Mouse (Mus musculus): ENCODE data around the gene Psmd8. TPM values are rescaled to one million over a fixed set of nuclear protein-coding genes. Genes with fewer than 3 reads are reported as not detected.
A peak's percentile ranks its signal among the peaks of the same experiment; 100 is the strongest.
"Not testable (repeated sequence)": the region's sequence is repeated elsewhere in the genome, so short reads cannot be mapped to it uniquely, and the experiment has no call there.

Psmd8 gene
- polyA plus RNA-seq, 1 experiment from 2014 or later, result 112 TPM

GRCm38 (mm10) chr7:29154018-29154720, 26.3 kb downstream of the Psmd8 start:
- no peaks in the 10 kb centered on the region for H3K9me3 ChIP-seq (replicated peaks)
- no peak overlapping the region for H3K4me2 ChIP-seq
- H3K4me3 ChIP-seq (replicated peaks), result no peak overlapping the region
- WGBS (ENCODE audit: insufficient replicate concordance), result 84% methylated on average over 14 of the region's 14 CpGs
- no peak overlapping the region for H3K9ac ChIP-seq
- H3K36me3 ChIP-seq (replicated peaks), result peaks cover 6% of the 10 kb centered on the region
- H3K27ac ChIP-seq (replicated peaks), result no peak overlapping the region
- peaks cover 18% of the 10 kb centered on the region for H3K4me1 ChIP-seq (replicated peaks)
- ATAC-seq (ENCODE audit: insufficient read depth), result no peak
- peaks cover 26% of the 10 kb centered on the region for H3K27me3 ChIP-seq

- Histone ChIP-seq H3K27ac (replicated peaks) (no peak overlapping the region), H3K4me1 (replicated peaks) (peaks cover 16% of the 10 kb centered on the region), H3K36me3 (replicated peaks) (peaks cover 6% of the 10 kb centered on the region), H3K4me2 (no peak overlapping the region), H3K9me3 (replicated peaks) (no peaks in the 10 kb centered on the region), H3K9ac (no peak overlapping the region), H3K27me3 (peaks cover under 1% of the 10 kb centered on the region; the same call in 1 of the 2 replicates), H3K4me3 (replicated peaks) (no peak overlapping the region)
- 60% methylated on average over 10 of the region's 10 CpGs for WGBS (ENCODE audit: insufficient replicate concordance)
- no peak for ATAC-seq (ENCODE audit: insufficient read depth)
Observed at GRCm38 (mm10) chr7:29151486-29151885, 29.0 kb downstream of the Psmd8 start.

GRCm38 (mm10) chr7:29148771-29149170, 31.7 kb downstream of the Psmd8 start:
- Histone ChIP-seq H3K4me3 (replicated peaks) (no peak overlapping the region), H3K4me2 (no peak overlapping the region), H3K36me3 (replicated peaks) (no peaks in the 10 kb centered on the region), H3K9me3 (replicated peaks) (no peaks in the 10 kb centered on the region), H3K27me3 (no peaks in the 10 kb centered on the region), H3K4me1 (replicated peaks) (no peaks in the 10 kb centered on the region; the same call in 1 of the 2 replicates), H3K27ac (replicated peaks) (no peak overlapping the region), H3K9ac (no peak overlapping the region)
- 64% methylated on average over 15 of the region's 15 CpGs for WGBS (ENCODE audit: insufficient replicate concordance)
- no peak for ATAC-seq (ENCODE audit: insufficient read depth)

- WGBS (ENCODE audit: insufficient replicate concordance), result 52% methylated on average over 7 of the region's 7 CpGs
- H3K36me3 ChIP-seq (replicated peaks), result no peaks in the 10 kb centered on the region
- no peak for ATAC-seq (ENCODE audit: insufficient read depth)
Observed at GRCm38 (mm10) chr7:29146625-29147367, 33.7 kb downstream of the Psmd8 start.

GRCm38 (mm10) chr7:29144006-29144405, 36.5 kb downstream of the Psmd8 start:
- Histone ChIP-seq H3K4me3 (replicated peaks) (no peak overlapping the region), H3K36me3 (replicated peaks) (no peaks in the 10 kb centered on the region), H3K27me3 (no peaks in the 10 kb centered on the region), H3K4me2 (no peak overlapping the region), H3K9ac (no peak overlapping the region), H3K9me3 (replicated peaks) (no peaks in the 10 kb centered on the region), H3K27ac (replicated peaks) (no peak overlapping the region), H3K4me1 (replicated peaks) (no peaks in the 10 kb centered on the region; the same call in 1 of the 2 replicates)
- 50% methylated on average over 4 of the region's 4 CpGs for WGBS (ENCODE audit: insufficient replicate concordance)
- no peak for ATAC-seq (ENCODE audit: insufficient read depth)

More at GRCm38 (mm10) chr7:29146625-29147367, 33.7 kb downstream of the Psmd8 start:
- H3K4me1 ChIP-seq (replicated peaks), result no peaks in the 10 kb centered on the region; the same call in 1 of the 2 replicates
- H3K27me3 ChIP-seq, result no peaks in the 10 kb centered on the region
- no peaks in the 10 kb centered on the region for H3K9me3 ChIP-seq (replicated peaks)
- no peak overlapping the region for H3K27ac ChIP-seq (replicated peaks)
- no peak overlapping the region for H3K4me2 ChIP-seq
- no peak overlapping the region for H3K9ac ChIP-seq
- no peak overlapping the region for H3K4me3 ChIP-seq (replicated peaks)

GRCm38 (mm10) chr7:29141416-29141815, 39.1 kb downstream of the Psmd8 start:
- WGBS (ENCODE audit: insufficient replicate concordance), result 55% methylated on average over 8 of the region's 8 CpGs
- ATAC-seq (ENCODE audit: insufficient read depth), result no peak

GRCm38 (mm10) chr7:29139237-29139636, 41.3 kb downstream of the Psmd8 start:
- H3K9me3 ChIP-seq (replicated peaks); H3K4me2 ChIP-seq; H3K4me1 ChIP-seq (replicated peaks); H3K36me3 ChIP-seq (replicated peaks); ATAC-seq (ENCODE audit: insufficient read depth); H3K9ac ChIP-seq; H3K27ac ChIP-seq (replicated peaks); H3K4me3 ChIP-seq (replicated peaks): not testable (repeated sequence)
- 64% methylated on average over 3 of the region's 4 CpGs for WGBS (ENCODE audit: insufficient replicate concordance)
- H3K27me3 ChIP-seq, result peaks cover 27% of the 10 kb centered on the region

More at GRCm38 (mm10) chr7:29141416-29141815, 39.1 kb downstream of the Psmd8 start:
- Histone ChIP-seq H3K4me1 (replicated peaks) (no peaks in the 10 kb centered on the region; the same call in 1 of the 2 replicates), H3K27ac (replicated peaks) (no peak overlapping the region), H3K4me3 (replicated peaks) (no peak overlapping the region), H3K9me3 (replicated peaks) (no peaks in the 10 kb centered on the region), H3K36me3 (replicated peaks) (no peaks in the 10 kb centered on the region), H3K4me2 (no peak overlapping the region), H3K9ac (no peak overlapping the region), H3K27me3 (0 out of 2 replicates have a peak, but pooled peaks cover 10% of the 10 kb centered on the region)

GRCm38 (mm10) chr7:29137429-29137828, 43.1 kb downstream of the Psmd8 start:
- H3K36me3 ChIP-seq (replicated peaks), result no peaks in the 10 kb centered on the region
- no peaks in the 10 kb centered on the region for H3K4me1 ChIP-seq (replicated peaks)
- no peak for ATAC-seq (ENCODE audit: insufficient read depth)
- no peaks in the 10 kb centered on the region for H3K9me3 ChIP-seq (replicated peaks)
- no peak overlapping the region for H3K4me2 ChIP-seq
- peaks cover 27% of the 10 kb centered on the region for H3K27me3 ChIP-seq
- no peak overlapping the region for H3K27ac ChIP-seq (replicated peaks)
- H3K9ac ChIP-seq, result no peak overlapping the region
- 59% methylated on average over 16 of the region's 16 CpGs for WGBS (ENCODE audit: insufficient replicate concordance)
- H3K4me3 ChIP-seq (replicated peaks), result no peak overlapping the region

GRCm38 (mm10) chr7:29134693-29135386, 45.7 kb downstream of the Psmd8 start, which contains the start of gene Rasgrp4:
TSS of gene Rasgrp4 (plus strand) at chr7:29134851.
- Histone ChIP-seq H3K4me1 (replicated peaks) (no peaks in the 10 kb centered on the region), H3K27ac (replicated peaks) (no peak within 1 kb of the TSS), H3K4me2 (peak within 1 kb of the TSS; percentile 23), H3K36me3 (replicated peaks) (no peaks in the 10 kb centered on the region), H3K9me3 (replicated peaks) (no peaks in the 10 kb centered on the region), H3K4me3 (replicated peaks) (peak within 1 kb of the TSS; percentile 35), H3K27me3 (peaks cover 27% of the 10 kb centered on the region), H3K9ac (no peak within 1 kb of the TSS)
- 3% methylated on average over 17 of the region's 20 CpGs for WGBS (ENCODE audit: insufficient replicate concordance)
- ATAC-seq (ENCODE audit: insufficient read depth), result no peak

- H3K27me3 ChIP-seq, result peaks cover 27% of the 10 kb centered on the region
- 1% methylated on average over 3 of the region's 4 CpGs for WGBS (ENCODE audit: insufficient replicate concordance)
Observed at GRCm38 (mm10) chr7:29134230-29134629, 46.3 kb downstream of the Psmd8 start.

GRCm38 (mm10) chr7:29128725-29129124, 51.8 kb downstream of the Psmd8 start:
- ATAC-seq (ENCODE audit: insufficient read depth), result no peak
- H3K9ac ChIP-seq, result no peak overlapping the region
- no peaks in the 10 kb centered on the region for H3K36me3 ChIP-seq (replicated peaks)
- H3K4me3 ChIP-seq (replicated peaks), result no peak overlapping the region
- WGBS (ENCODE audit: insufficient replicate concordance), result 63% methylated on average over 2 of the region's 2 CpGs
- H3K4me2 ChIP-seq, result no peak overlapping the region
- peaks cover 24% of the 10 kb centered on the region for H3K4me1 ChIP-seq (replicated peaks)
- no peaks in the 10 kb centered on the region for H3K9me3 ChIP-seq (replicated peaks)
- peaks cover 9% of the 10 kb centered on the region for H3K27me3 ChIP-seq
- H3K27ac ChIP-seq (replicated peaks), result no peak overlapping the region

More at GRCm38 (mm10) chr7:29134230-29134629, 46.3 kb downstream of the Psmd8 start:
- H3K9ac ChIP-seq, result no peak overlapping the region
- 0 out of 2 replicates have a peak overlapping the region, but pooled peaks have one; percentile 23 for H3K4me2 ChIP-seq
- H3K27ac ChIP-seq (replicated peaks), result no peak overlapping the region
- no peaks in the 10 kb centered on the region for H3K9me3 ChIP-seq (replicated peaks)
- no peaks in the 10 kb centered on the region for H3K4me1 ChIP-seq (replicated peaks)
- H3K36me3 ChIP-seq (replicated peaks), result no peaks in the 10 kb centered on the region
- no peak for ATAC-seq (ENCODE audit: insufficient read depth)
- H3K4me3 ChIP-seq (replicated peaks), result 0 out of 2 replicates have a peak overlapping the region, but pooled peaks have one; percentile 35

Data from liver, embryonic 15.5 days (tissue).